Mouse (Mus musculus): Measurements from ENCODE around the gene 1700001O22Rik. TPM values are rescaled to one million over a fixed set of nuclear protein-coding genes. Genes with fewer than 3 reads are reported as not detected.

The 1700001O22Rik gene
- total RNA-seq (2021) = 1 to 10 TPM; 6.8 to 7.0 TPM

GRCm38 (mm10) chr2:30803604-30804003 is at the start of gene 1700001O22Rik:
Gene 1700001O22Rik, minus strand, starts transcription at chr2:30803661.
- DNase-seq (ENCODE audit: low spot score in 2 of 2) = no peak
- intact Hi-C loops (cut with DNase I) = no loop called here

DNA sequence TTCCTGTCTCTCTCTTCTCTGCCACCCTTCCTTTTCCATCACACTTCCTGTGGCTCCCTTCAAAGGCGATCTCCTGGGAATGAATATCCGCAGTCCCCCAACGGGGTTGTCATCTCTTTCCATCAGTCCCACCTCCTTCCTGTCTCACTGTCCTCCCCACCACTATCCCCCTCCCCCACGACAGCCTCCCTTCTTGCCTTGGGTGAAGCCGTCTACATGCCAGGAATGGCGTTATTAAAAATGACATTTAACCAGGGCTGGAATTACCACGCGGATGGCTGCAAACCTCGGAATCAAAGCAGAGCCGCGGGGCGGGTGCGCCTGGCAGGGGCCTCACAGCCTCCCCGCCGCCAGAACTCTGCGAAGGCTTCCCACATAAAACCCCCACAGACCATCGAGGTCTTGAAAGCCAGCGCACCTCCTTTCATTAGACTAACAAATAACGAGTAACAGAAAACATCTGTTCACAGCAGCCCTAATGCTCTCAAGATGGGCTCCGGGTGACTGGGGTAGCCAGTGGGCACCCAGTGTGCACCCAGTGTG is 49.4 kb upstream of the 1700001O22Rik start:
- no peak for DNase-seq (ENCODE audit: low spot score in 2 of 2)
- intact Hi-C loops (cut with DNase I) = no loop called here

DNA sequence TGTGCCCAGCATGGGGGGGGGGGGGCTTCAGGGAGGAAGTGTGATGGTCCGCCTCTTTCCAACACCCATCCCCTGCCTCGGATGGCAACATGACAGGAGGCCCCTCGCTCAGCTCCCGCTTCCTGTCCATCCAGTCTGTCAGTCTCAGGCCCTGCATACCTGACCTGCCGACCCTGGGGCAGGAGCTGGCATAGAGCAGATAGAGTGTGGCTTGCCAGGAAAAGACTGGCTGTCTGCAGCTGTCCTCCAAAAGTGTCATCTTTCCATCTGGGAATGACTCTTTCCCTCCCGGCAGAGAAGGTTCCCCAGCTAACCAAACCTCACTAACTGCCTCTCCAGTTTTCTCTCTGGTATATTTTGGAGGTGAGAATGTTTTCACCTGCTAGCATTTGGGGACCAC is 47.1 kb upstream of the 1700001O22Rik start:
- intact Hi-C loops (cut with DNase I) = no loop called here
- DNase-seq (ENCODE audit: low spot score in 2 of 2) = no peak

DNA sequence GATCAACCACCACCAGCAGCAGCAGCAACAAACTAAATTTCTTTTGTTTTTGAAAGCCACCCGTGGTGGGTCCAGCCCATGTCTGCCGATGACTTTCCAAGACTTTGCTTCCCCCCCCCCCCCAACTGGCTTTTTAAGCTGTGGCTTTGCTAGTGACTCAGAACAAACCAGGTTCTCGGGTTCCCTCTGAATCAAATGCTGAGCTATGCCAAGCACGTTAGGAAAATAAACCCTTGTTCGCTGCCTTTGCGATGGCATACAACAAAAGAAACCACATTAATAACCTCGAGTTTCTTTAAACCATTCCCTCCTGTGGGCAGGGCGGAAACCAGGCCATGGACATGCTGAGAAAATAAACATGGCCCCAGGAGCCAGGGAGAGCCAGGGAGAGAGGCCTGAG is 44.7 kb upstream of the 1700001O22Rik start:
- intact Hi-C loops (cut with DNase I) = no loop called here
- no peak for DNase-seq (ENCODE audit: low spot score in 2 of 2)

GRCm38 (mm10) chr2:30846723-30847122 is 43.3 kb upstream of the 1700001O22Rik start:
- intact Hi-C loops (cut with DNase I) = no loop called here
- no peak for DNase-seq (ENCODE audit: low spot score in 2 of 2)

GRCm38 (mm10) chr2:30846236-30846635 is 42.8 kb upstream of the 1700001O22Rik start:
- DNase-seq (ENCODE audit: low spot score in 2 of 2) = no peak
- intact Hi-C loops (cut with DNase I) = no loop called here

- DNase-seq (ENCODE audit: low spot score in 2 of 2) = no peak
- intact Hi-C loops (cut with DNase I) = no loop called here
These were observed 42.0 kb upstream of the 1700001O22Rik start for GRCm38 (mm10) chr2:30845152-30846070.

GRCm38 (mm10) chr2:30842615-30843014 is 39.2 kb upstream of the 1700001O22Rik start:
- intact Hi-C loops (cut with DNase I) = no loop called here
- no peak for DNase-seq (ENCODE audit: low spot score in 2 of 2)

GRCm38 (mm10) chr2:30836238-30836990 is 33.0 kb upstream of the 1700001O22Rik start:
- intact Hi-C loops (cut with DNase I) = no loop called here
- peak in 1 of 2 experiments; percentile 47 for DNase-seq (ENCODE audit: low spot score in 2 of 2)

- intact Hi-C loops (cut with DNase I) = no loop called here
- DNase-seq (ENCODE audit: low spot score in 2 of 2) = no peak
These were observed 31.0 kb upstream of the 1700001O22Rik start, which contains the start of gene Prrx2 for GRCm38 (mm10) chr2:30834373-30835022. Gene Prrx2, plus strand, starts transcription at chr2:30834972.

DNA sequence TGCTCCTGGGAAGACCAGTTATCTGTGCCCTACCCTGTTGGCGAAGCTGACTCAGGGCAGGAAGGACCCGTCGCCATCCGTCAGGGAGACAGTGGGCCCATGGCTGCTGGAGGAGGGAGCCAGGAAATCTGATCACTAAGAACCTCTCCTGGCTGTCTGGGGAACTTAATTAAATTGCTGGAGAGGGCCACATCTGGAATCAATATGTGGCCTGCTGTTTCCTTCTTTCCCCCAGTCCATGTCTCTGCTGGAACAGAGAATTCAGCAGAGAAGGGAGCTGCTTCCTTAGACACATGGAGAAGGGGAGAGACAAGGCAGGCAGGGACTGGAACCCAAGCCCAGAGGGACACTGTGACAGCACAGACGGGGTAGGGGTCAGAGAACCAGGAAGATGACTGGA is 30.2 kb upstream of the 1700001O22Rik start:
- DNase-seq (ENCODE audit: low spot score in 2 of 2) = no peak
- intact Hi-C loops (cut with DNase I) = no loop called here

GRCm38 (mm10) chr2:30830283-30830795 is 26.9 kb upstream of the 1700001O22Rik start, which contains the start of gene Asb6:
Gene Asb6, minus strand, starts transcription at chr2:30830333.
- no peak for DNase-seq (ENCODE audit: low spot score in 2 of 2)
- intact Hi-C loops (cut with DNase I) = no loop called here

- intact Hi-C loops (cut with DNase I) = loop anchor here (5.0 kb wide), 1 partner anchor 98 kb away; the partner anchor contains the start of gene Ptges
- DNase-seq (ENCODE audit: low spot score in 2 of 2) = no peak
These were observed 25.9 kb upstream of the 1700001O22Rik start for GRCm38 (mm10) chr2:30829315-30829714.

- intact Hi-C loops (cut with DNase I) = loop anchor here (5.0 kb wide), 1 partner anchor 99 kb away; the partner anchor contains the start of gene Ptges
- DNase-seq (ENCODE audit: low spot score in 2 of 2) = peak; percentile 94 to 96
These were observed 24.5 kb upstream of the 1700001O22Rik start for GRCm38 (mm10) chr2:30827749-30828475.

DNA sequence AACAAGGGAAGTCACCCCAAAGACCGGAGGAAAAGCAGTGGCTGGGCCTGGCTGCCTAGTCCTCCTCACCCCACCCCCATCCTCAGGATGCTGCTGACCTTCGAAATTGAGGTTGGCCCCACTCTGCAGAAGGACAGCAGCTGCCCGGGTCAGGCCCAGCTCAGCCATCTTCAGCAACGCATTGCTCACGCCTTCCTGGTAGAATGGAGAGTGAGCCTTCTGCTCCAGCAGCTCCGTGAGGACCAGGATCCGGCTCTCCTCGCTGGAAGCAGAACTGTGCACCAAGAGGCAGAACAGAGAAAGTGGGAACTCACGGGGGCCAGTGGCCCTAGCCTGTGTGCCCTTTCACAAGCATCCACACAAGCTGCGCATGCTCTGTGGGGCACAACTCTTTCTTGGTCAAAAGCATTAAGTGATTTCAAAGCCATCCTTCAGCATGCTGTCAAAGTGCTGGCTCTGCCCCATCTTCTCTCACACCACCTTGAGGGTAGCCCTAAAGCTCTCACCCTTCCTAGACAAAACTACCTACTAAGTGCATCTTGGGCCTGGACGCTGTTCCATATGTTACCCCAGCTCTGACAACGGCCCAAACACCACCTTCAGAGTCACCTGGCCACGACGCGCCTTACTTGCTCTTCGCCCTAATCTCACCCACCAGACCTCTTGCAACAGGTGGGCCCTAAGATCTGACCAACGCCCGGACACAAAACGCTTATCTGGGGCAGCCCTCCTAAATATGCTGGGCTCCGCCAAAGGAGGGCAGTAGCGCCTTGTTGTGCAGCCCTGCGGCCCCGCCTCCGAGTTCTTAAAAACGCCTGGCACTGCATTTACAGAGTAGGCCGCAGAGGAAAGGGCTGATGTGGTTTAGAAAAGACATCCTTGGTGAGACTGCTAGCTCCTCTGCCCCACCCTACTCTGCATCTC is 23.6 kb upstream of the 1700001O22Rik start:
- intact Hi-C loops (cut with DNase I) = loop anchor here (5.0 kb wide), 1 partner anchor 100 kb away; the partner anchor contains the start of gene Ptges
- peak; percentile 49 to 66 for DNase-seq (ENCODE audit: low spot score in 2 of 2)

GRCm38 (mm10) chr2:30823385-30824153 is 20.1 kb upstream of the 1700001O22Rik start:
- intact Hi-C loops (cut with DNase I) = no loop called here
- DNase-seq (ENCODE audit: low spot score in 2 of 2) = no peak

- intact Hi-C loops (cut with DNase I) = no loop called here
- DNase-seq (ENCODE audit: low spot score in 2 of 2) = no peak
These were observed 19.0 kb upstream of the 1700001O22Rik start for GRCm38 (mm10) chr2:30822460-30822859.

Data from left cerebral cortex, postnatal 25 days (tissue).